Mouse (Mus musculus) kidney, adult 2 months (tissue): ENCODE results near the gene Fabp2.

ENCODE experiments used
- CTCF ChIP-seq: fragments of 200-500 bp; conservative IDR thresholded peaks from 2 replicates; pipeline ENCODE4 v1.5.1; 2011; ENCODE audit warnings: low read depth, mild to moderate bottlenecking, control low read depth, low read length, moderate library complexity, mixed read lengths; ENCODE audit not compliant: insufficient read depth, insufficient read length
- POLR2A ChIP-seq: fragments of 200-500 bp; IDR thresholded peaks from one replicate; pipeline ENCODE4 v1.6.1; 2011; ENCODE audit warnings: low read depth, low read length, control low read depth

DNA sequence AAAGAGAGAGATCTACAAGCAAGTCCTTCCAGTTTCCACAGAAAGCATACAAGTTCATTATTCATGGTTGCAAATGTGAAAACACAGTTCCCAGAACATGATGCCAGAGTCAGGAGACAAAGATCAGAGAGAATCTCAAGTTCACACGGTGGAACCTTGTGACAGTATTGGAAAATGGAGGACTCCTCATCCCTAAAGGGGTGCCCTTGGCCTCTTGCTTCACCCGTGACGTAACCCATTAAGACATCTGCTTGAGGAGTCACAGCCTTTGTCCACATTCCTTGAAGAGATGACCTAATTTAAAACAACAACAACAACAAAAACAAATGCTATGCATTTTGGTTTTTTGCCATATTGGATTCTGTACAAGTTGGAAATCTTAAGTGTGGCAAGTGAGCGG, 29.8 kb upstream of the Fabp2 start:
- no peak for TF ChIP-seq POLR2A
- TF ChIP-seq CTCF, result no peak
